Mouse (Mus musculus): ENCODE results near the gene Slc11a2.

GRCm38 (mm10) chr15:100458055-100458454 is 33.2 kb upstream of the Slc11a2 start:
- TF ChIP-seq POLR2A (IDR thresholded peaks at IDR 0.05; ENCODE audit: borderline replicate concordance, extremely low read depth, insufficient read depth, insufficient read length, poor library complexity, severe bottlenecking) (no peak), CTCF (IDR thresholded peaks at IDR 0.05; ENCODE audit: borderline replicate concordance, extremely low read depth, insufficient read depth, insufficient read length) (peak; percentile 64; the same call in 1 of the 2 replicates)
